Mouse (Mus musculus): ENCODE results near the gene Cacna1f.

Gene Cacna1f

GRCm38 (mm10) chrX:7606783-7607182, at the start of gene Cacna1f:
Gene Cacna1f (plus strand): TSS chrX:7607083.
- no peak for DNase-seq

DNA sequence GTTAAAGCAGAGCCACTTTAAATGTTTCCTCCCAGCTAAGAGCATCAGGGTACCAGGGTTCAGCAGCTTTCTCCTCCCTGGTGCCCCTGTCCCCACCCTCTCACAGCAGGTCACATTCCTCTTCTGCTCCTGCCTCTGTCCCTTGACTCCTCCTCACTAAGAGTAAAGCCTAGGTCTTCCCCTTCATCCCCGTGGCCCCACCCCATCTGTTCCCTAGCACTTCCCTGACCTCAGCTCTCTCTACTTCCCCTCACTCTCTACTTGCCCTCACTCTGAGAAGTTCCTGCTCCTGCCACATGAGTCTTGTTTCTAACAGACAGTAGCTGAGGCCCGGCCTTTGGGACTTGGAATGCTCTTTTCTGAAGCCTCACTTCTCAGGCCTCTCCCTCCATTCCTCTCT, 43.8 kb upstream of the Cacna1f start:
- no peak for DNase-seq

- no peak for DNase-seq
These were observed 40.5 kb upstream of the Cacna1f start for GRCm38 (mm10) chrX:7566352-7566751.

DNA sequence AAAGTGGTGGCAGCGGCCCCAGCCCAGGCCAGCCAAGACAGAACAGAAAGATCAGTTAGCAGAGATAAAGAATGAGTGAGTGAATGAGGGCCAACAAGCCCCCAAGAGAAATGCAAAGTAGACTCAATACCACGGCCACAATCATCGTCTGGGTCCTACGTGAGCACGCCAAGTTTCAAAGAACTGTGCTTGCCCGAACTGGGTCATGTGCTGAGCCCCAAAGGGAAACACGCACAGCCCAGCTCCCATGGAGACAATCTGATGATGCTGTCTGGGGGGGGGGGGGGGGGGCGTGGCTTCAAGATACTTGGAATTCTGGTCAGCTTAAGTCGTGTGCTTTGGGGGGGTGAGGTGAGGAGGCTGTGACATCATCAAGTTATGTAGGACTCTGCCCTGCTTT, 39.4 kb upstream of the Cacna1f start:
- no peak for DNase-seq

- no peak for DNase-seq
These were observed 36.3 kb upstream of the Cacna1f start for GRCm38 (mm10) chrX:7570481-7571175.

DNA sequence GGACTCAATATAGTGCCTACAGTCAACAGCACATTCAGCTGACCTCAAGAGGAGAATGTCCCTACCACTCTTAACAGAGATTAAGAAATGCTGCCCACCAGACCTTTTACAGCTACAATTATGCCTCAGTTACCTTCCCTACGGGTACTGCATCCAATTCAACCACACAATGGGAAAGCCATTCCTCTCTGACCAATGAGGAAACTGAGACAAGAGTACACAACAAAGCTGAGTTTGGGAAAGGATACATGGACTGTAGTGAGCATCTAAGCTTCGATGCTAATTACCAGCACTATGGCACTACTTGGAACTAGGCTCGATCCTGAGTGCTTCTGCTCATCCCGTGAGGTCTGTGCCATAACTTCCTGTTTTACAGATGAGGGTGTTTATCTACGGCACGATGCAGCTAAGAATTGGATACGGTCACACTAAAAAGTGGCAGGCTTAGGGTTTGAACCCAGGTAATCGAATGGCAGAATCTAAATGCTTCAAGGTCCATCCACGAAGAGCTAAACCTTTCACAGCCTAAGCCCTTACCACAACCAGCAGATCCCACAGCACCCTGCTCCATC, 35.2 kb upstream of the Cacna1f start:
- no peak for DNase-seq

DNA sequence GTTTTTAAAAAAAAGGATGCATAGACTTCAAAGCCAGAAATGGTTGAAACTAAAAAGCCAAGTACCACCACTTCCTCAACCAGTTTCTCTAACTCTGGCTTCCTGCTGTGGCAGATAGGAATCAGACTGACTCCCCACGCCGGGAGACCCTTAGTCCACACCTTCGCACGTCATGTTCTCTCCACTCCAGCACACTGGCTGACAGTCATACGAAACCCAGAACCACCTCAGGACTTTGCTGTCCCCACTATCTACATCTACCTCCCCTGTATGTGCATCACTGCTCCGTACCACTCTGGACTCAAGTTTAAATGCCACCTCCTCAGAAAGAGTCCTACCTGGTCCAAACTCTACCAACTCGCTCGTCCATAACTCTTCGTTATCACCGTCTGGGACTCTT, 34.4 kb upstream of the Cacna1f start:
- DNase-seq = no peak

GRCm38 (mm10) chrX:7573176-7574086, 33.5 kb upstream of the Cacna1f start, which contains the start of gene Foxp3:
Gene Foxp3 (plus strand): TSS chrX:7573644.
- no peak for DNase-seq

GRCm38 (mm10) chrX:7574087-7574884, 32.6 kb upstream of the Cacna1f start, which contains the start of gene Ppp1r3f:
Gene Ppp1r3f (minus strand): TSS chrX:7574283.
- DNase-seq = peak; percentile 86 to 89

DNA sequence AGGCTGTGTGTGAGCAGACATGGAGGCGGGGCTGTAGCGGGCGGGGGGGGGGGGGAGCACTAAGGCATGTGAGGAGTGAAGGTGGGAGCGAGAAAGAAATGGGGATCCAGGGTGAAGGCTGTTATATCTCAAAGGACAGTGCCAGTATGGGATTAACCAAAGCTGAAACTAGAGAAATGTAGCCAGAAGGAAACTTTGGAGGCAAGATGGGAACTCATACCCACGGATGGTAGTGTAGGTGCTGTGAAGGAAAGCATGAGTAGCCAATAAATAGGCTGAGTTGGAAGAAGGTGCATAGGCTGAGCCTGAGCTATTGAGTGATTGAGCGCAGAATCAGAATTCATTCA, 32.0 kb upstream of the Cacna1f start:
- no peak for DNase-seq

GRCm38 (mm10) chrX:7581151-7581550, 25.7 kb upstream of the Cacna1f start:
- no peak for DNase-seq

DNA sequence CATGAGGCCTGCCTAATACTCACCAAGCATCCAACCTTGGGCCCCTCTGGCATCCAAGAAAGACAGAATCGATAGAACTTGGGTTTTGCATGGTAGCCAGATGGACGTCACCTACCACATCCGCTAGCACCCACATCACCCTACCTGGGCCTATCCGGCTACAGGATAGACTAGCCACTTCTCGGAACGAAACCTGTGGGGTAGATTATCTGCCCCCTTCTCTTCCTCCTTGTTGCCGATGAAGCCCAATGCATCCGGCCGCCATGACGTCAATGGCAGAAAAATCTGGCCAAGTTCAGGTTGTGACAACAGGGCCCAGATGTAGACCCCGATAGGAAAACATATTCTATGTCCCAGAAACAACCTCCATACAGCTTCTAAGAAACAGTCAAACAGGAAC, 23.0 kb upstream of the Cacna1f start:
- DNase-seq = no peak

DNA sequence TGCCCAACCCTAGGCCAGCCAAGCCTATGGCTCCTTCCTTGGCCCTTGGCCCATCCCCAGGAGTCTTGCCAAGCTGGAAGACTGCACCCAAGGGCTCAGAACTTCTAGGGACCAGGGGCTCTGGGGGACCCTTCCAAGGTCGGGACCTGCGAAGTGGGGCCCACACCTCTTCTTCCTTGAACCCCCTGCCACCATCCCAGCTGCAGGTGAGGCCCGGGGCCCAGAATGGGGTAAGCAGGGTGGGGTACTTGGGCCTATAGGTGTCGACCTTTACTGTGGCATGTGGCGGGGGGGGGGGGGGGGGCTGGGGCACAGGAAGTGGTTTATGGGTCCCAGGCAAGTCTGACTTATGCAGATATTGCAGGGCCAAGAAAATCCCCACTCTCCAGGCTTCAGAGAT, 20.5 kb upstream of the Cacna1f start:
- DNase-seq = no peak

DNA sequence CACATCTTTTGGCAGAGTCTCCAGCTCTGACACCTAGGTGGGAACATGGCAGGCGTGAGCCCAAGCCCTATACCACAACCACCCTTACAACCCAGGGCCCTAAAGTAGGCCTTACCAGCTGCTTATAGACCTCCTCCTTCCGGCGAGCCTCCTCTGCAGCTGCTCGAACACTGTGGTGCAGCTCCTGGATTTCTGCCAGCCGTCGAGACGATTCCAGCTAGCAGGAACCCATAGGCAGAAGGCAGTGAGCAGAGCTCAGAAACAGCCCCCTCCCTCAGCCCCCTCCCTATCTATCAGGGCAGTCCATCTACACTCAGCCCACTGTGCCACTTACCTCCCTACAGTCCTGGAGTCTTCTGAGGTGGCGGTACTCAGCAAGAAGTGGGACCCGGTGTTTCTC, 11.5 kb upstream of the Cacna1f start:
- no peak for DNase-seq

GRCm38 (mm10) chrX:7604004-7604403, 2.9 kb upstream of the Cacna1f start:
- no peak for DNase-seq

DNA sequence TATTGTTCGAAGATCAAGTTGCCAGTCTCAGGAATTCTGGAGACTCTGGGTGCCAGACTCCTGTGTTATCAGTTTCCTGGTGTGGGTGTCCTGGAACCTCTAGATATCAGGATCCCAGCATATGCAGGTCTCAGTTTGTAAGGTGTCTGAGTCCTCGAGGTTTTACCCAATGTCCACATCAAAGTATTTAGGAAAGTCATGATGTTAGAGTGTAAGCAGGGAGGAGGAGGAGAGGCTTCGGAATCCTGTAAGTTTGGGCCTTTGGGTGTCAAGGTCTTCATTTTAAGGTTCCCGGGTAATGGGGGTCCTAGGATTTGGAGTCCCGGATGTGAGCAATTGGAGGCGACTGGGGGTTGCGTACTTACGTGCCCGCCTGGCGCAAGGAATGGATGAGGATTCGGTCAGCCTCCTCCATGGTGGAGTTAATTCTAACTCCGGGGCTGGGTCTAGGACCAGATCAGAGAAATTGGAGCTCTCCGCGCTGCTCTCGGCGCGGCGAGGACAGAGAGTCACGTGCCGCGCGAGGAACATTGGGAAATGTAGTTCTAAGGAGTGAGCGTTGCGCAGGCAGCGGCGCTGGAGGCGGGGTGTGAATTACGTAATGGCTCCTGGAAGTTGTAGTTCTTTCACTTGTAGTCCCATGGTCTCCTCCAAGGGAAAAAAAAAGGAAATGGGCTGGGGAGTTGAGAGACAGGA, 1.9 kb upstream of the Cacna1f start, which contains the start of gene Ccdc22:
Gene Ccdc22 (minus strand): TSS at position 639 of the 696 bp plus-strand sequence.
- DNase-seq = peak; percentile 71 to 74

- no peak for DNase-seq
These were observed 1.3 kb upstream of the Cacna1f start for GRCm38 (mm10) chrX:7605575-7605941.

- DNase-seq = no peak
These were observed 3.2 kb downstream of the Cacna1f start for GRCm38 (mm10) chrX:7610035-7610434.

DNA sequence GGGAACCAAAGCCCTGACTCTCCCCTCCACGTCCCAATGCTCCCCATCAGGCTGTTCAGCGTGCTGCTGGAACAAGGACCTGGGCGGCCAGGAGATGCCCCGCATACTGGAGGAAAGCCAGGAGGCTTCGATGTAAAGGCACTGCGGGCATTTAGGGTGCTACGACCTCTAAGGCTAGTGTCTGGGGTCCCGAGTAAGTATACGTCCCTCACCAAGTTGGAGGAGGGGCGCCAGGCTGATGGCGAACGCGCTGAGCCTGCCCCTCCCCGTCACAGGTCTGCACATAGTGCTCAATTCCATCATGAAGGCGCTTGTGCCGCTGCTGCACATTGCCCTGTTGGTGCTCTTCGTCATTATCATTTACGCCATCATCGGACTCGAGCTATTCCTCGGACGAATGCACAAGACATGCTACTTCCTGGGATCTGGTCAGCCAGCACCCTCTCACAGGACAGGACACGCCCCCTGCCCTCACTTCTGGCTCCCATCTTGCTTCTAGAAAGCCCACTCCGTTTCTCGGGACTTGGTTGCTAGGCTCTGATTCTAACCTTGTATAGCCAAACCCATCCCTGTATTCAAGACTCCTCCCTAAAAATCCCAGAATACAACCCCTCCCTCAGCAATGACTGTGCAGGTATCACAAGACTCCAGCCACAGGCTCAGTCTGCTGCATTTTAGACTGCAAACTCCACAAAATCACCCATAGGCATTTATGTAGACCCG, 3.8 kb downstream of the Cacna1f start:
- DNase-seq = no peak

DNA sequence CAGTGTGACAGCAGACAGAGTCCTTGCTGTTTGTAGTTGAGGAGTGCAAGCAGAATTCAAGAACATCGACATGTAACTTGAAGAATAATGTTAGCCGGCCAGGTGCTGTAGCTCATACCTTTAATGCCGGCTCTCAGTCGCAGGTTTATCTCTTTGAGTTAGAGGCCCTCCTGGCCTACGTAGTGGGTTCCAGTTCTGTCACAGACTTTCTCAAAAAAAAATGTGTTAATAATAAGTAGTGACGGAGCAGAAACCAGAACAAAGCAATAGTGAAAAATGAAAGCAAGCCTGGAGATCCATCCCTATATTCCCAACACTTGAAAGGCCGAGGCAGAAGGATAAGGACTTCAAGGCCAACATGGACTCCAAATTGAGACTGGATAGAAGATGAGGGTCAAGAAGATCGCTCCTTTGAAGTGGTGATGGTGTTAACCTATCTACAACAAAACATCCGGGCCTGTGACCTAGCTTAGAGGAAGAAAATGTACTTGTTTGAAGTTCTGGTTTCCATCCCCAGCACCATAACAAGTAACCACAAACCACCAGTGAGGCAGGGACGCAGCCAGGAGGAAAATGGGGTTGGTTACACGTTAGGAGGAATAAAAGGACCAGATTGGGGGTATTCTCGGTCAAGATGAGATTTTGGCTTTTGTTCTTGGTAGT, 11.1 kb downstream of the Cacna1f start:
- no peak for DNase-seq

- DNase-seq = no peak
These were observed 25.7 kb downstream of the Cacna1f start for GRCm38 (mm10) chrX:7632560-7632959.

Measured in spleen, adult 18-20 months (tissue).